Mouse (Mus musculus) spleen, adult 2 months (tissue): ENCODE data around the gene Gnai3.

Experiments used
- CTCF ChIP-seq: fragments of 200-500 bp; IDR thresholded peaks from 2 replicates; pipeline ENCODE4 v1.5.1; 2011; ENCODE audit warnings: mild to moderate bottlenecking, inconsistent platforms; ENCODE audit not compliant: insufficient read depth, insufficient read length, insufficient replicate concordance; ENCODE audit errors: extremely low read depth
- POLR2A ChIP-seq: fragments of 200-500 bp; IDR thresholded peaks from 2 replicates; pipeline ENCODE4 v1.6.1; 2011; ENCODE audit warnings: low read depth, low read length, inconsistent platforms

DNA sequence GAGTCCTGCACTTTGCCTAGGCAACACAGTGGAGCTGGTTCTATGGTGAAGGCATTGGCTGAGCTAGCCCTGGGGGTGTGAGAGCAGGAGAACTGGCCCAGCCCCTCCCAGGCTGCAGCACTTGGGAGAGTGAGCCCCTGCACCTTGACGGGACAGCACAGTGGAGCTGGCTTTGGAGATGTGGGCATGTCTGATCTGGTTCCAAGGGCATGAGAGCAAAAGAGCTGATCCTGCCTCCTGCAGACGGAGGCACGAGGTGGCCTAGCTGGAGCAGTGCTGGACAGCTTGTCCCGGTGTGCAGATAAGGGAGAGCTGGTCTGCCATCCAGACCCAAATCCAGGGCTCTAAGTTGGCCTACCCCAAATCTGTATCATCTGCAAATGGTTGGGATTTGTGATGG, 81.3 kb downstream of the Gnai3 start:
- TF ChIP-seq CTCF (no peak), POLR2A (no peak)
